Mouse (Mus musculus) gonadal fat pad, adult 2 months (tissue): ENCODE data around the gene Otop2. TPM values are rescaled to one million over a fixed set of nuclear protein-coding genes. Genes with fewer than 3 reads are reported as not detected.

Source experiments
- DNase-seq: peaks from one replicate; pipeline ENCODE4 v3.0.0-alpha.2; 2012; ENCODE audit warnings: low read depth
- polyA plus RNA-seq: library from polyadenylated mRNA; depleted of rRNA; stranded (reverse); fragments of >200 nt; gene quantifications from 2 replicates; pipeline ENCODE4 v1.2.3, GENCODE M21; 2012; rRNA removed

The Otop2 gene
- 0.27 TPM in 1 of 2 replicates, not detected in the other for polyA plus RNA-seq

GRCm38 (mm10) chr11:115306863-115307262 lies at the start of gene Otop2:
Gene Otop2 (plus strand): TSS chr11:115307163.
- no peak for DNase-seq

- DNase-seq, result no peak
Measured at GRCm38 (mm10) chr11:115257775-115258510, 49.0 kb upstream of the Otop2 start.

- DNase-seq, result no peak
Measured at GRCm38 (mm10) chr11:115259134-115259533, 47.8 kb upstream of the Otop2 start.

GRCm38 (mm10) chr11:115262954-115263353 lies 44.0 kb upstream of the Otop2 start:
- no peak for DNase-seq

GRCm38 (mm10) chr11:115264136-115264861 lies 42.7 kb upstream of the Otop2 start:
- no peak for DNase-seq

GRCm38 (mm10) chr11:115264862-115265668 lies 41.9 kb upstream of the Otop2 start:
- no peak for DNase-seq

GRCm38 (mm10) chr11:115265771-115266399 lies 41.1 kb upstream of the Otop2 start:
- DNase-seq, result no peak

GRCm38 (mm10) chr11:115266400-115266778 lies 40.6 kb upstream of the Otop2 start:
- no peak for DNase-seq

- no peak for DNase-seq
Measured at GRCm38 (mm10) chr11:115267061-115267883, 39.7 kb upstream of the Otop2 start, which contains the start of gene Grin2c. Gene Grin2c (minus strand): TSS chr11:115267243.

- no peak for DNase-seq
Measured at GRCm38 (mm10) chr11:115267958-115268357, 39.0 kb upstream of the Otop2 start.

GRCm38 (mm10) chr11:115269330-115270066 lies 37.5 kb upstream of the Otop2 start:
- DNase-seq, result no peak

- DNase-seq, result no peak
Measured at GRCm38 (mm10) chr11:115270148-115270861, 36.7 kb upstream of the Otop2 start.

GRCm38 (mm10) chr11:115271052-115271451 lies 35.9 kb upstream of the Otop2 start:
- no peak for DNase-seq

GRCm38 (mm10) chr11:115271481-115271880 lies 35.5 kb upstream of the Otop2 start:
- no peak for DNase-seq

- no peak for DNase-seq
Measured at GRCm38 (mm10) chr11:115272894-115273498, 34.0 kb upstream of the Otop2 start.

- no peak for DNase-seq
Measured at GRCm38 (mm10) chr11:115273735-115274134, 33.2 kb upstream of the Otop2 start.

GRCm38 (mm10) chr11:115274178-115274577 lies 32.8 kb upstream of the Otop2 start:
- no peak for DNase-seq

- no peak for DNase-seq
Measured at GRCm38 (mm10) chr11:115274771-115275170, 32.2 kb upstream of the Otop2 start.

- DNase-seq, result no peak
Measured at GRCm38 (mm10) chr11:115275509-115275908, 31.5 kb upstream of the Otop2 start.
